Mouse (Mus musculus) ovary, postnatal 36 days (tissue): ENCODE measurements around the gene Dad1.
A peak's percentile ranks its signal among the peaks of the same experiment; 100 is the strongest.
"Not testable (repeated sequence)": the region's sequence is repeated elsewhere in the genome, so short reads cannot be mapped to it uniquely, and the experiment has no call there.

Source experiments
- DNase-seq: peaks from one replicate; pipeline ENCODE4 v3.0.0; 2022; ENCODE audit warnings: low spot score, mixed read lengths

Dad1 gene

DNA sequence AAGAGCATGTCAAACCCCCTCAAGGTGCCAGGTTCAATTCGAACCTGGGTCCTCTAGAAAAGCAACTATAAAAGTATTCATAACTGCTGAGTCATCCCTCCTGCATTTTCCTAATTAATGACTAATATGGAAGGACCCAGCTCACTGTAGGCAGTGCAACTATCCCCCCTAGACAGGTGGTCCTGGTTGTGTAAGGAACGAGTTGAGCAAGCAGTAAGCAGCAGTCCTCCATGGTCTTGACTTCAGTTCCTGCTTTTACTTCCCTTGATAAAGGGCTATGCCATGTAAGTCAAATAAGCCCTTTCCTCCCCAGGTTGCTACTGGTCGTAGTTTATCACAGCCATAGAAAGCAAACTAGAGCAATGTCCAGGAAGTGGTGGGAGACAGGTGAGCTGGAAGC lies 7.7 kb downstream of the Dad1 start:
- DNase-seq = no peak

DNA sequence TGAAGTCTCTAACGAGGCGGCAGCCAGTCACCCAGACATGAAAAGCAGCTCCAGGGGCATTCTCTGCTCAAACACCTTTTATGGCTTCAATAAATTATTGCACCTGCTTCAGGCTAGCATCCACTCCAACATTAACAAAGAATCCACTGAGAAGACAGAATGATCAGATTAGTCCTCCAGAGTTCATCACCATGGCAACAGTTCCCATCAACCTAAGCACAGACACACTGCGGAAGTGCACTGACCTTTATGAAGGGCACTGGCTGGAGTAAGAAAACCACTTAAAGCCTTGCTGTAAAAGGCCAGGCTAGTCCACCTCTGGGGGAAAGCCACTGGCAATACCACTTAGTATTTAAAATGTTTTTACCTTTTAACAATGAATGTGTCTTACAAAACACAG lies 9.7 kb downstream of the Dad1 start:
- DNase-seq = no peak

DNA sequence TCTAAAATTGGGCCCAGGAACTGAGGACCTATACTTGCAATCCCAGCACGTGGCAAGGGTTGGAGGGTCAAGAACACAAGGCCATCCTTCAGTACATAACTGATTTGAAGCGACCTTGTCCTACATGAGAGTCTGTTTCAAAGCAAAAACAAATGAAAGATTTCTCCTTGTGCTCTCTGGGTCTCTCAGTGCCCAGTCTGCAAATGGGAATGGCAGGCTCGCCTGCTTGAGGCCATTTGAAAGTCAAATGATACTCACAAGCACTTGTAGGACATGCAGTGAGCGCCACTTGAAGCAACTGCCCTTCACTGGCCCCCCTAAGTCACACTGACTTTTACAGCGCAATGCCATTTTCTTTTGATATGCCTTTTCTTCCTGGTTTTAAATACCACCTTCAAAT lies 13.4 kb downstream of the Dad1 start:
- no peak for DNase-seq

DNA sequence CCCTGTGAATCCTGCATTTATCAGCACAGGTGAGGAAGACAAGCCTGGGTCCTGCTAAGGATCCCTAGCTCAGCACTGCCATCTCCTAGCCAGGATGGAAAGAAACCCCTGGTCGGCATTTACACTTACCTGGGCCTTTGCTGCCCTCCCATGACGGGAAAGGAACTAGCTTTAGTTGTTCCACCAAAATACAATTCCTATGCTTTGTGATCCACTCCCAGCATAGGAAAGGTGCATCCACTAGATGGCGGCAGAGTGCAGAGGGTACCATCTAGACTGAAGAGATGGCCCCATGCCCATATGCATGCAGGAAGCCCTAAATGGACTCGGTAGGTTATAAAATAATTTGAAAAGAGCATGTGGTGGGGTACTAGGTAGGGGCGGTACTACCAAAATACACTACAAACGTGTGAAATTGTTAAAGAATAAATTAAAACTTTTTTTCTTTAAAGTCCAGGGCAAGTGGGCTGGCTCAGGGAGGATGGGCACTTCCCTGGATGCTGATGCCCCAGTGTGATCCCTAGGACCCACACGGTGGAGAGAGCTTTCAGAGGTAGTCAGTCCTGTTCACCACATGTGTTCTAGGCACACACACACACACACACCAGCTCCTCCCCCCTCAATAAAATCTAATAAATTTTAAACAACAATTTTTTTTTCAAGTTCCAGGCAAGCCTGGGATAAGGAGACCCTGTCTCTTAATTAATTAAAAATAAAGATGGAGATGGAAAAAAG lies 14.7 kb downstream of the Dad1 start:
- peak; percentile 81 for DNase-seq

DNA sequence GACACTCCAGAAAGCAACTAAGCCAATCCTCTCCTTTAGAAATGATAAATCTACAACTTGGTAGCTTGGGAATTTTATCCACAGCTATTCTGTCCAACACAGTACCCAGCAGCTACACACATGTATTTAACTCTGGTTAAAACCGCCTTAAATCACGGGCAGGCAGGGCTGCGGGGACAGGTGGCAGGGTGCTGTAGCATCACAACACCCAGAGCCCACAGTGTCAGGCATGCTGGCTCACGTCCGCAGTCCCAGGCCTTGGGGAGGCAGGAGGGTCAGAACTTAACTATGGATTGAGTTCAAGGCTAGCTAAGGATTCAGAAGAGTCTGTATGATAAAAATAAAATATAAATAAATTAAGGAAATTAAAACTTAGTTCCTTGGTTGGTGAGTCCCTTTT lies 17.0 kb downstream of the Dad1 start:
- no peak for DNase-seq

DNA sequence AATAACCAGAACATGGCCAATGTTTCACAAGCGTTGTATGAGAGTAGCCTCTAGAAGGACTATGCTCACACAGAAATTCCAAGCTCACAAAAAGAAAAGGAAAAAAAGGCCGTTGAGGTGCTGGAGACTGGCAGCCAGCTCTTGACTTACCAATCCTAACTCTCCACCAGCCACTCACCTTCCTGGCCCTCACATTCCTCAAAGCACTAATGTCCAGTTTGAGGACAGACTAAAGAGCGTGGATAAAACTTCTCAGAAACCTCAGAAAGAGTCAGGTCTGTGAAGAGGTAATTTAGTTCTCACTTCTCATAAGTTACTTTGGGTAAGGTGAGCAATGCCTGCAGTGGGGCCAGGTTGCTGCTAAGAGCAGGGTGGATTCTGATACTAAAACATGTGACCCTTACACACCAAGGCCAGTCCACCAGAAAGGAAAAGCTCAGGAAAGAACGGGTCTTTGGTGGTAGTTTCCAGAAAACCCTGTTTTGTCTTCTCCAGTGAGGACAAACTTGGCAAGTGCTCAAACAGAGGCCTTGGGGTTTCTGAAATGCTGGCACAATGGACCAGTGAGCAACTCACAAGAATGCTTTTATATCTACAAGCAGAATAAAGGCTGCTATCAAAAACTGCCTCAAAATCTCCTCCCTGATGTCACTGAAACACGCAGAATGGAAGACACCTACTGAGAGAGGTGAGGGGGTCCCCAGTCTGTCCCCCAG lies 17.9 kb downstream of the Dad1 start:
- DNase-seq = peak; percentile 43

DNA sequence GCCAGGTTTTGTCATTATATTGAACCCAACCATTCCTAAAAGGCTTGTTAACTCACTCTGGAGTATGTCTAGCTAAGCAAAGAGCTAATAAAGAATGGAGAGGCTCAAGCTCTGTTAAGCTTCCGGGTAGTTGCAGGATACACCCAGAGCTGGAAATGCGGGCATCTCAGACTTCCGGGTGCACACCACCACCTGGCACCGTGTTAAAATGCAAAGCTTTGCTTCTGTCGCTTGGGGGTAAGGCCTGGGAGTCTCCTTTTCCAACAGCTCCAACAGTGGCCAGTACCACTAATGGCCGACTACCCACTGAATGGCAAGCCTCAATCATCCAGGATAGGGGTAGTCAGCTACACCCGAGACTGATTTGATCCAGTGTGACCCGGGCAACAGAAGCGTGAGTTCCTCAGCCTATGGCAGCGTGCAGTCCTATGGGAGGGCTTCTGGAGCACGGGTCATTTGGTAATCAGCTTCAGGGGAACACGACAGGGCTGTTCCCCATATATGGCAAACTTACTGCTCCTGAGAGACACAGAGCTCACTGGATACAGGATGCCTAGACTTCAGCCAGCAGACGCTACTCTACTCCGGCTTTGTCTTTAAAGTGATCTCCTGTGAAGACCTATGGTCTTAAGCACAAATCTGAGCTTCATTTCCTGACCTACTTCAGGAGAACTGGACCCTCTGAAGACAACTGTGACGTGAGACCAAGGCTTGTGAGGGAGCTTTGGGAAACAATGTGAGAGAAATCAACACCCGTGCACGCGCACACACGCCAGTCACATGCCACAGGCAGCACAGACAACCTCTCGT lies 19.5 kb downstream of the Dad1 start:
- no peak for DNase-seq

DNA sequence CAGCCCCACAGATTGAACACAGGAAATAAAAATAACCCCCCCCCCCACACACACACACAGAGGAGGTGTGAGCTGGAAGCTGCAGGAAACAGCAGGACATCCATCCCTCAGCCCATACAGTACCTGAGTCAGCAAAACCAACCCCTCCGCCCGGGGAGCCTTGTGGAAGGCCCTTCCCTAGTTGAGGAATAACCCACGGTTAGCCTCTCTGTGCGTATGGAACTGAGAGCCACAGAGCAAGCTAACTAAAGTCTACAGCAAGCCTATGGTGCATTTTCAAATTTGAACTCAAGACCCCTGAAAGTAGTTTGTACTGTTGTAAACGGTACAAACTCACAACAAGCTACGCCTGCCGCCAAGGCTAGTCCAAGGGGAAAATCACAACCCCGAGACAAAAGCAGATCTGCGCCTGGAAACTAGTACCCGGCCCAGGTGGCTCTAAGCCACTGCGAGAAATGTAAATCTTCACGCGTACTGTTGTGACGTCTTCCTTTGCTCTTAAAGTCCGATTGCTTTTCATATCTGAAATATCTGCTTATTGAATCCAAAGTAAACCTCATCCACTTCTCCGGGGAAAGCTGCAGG lies 20.3 kb downstream of the Dad1 start:
- DNase-seq = no peak

DNA sequence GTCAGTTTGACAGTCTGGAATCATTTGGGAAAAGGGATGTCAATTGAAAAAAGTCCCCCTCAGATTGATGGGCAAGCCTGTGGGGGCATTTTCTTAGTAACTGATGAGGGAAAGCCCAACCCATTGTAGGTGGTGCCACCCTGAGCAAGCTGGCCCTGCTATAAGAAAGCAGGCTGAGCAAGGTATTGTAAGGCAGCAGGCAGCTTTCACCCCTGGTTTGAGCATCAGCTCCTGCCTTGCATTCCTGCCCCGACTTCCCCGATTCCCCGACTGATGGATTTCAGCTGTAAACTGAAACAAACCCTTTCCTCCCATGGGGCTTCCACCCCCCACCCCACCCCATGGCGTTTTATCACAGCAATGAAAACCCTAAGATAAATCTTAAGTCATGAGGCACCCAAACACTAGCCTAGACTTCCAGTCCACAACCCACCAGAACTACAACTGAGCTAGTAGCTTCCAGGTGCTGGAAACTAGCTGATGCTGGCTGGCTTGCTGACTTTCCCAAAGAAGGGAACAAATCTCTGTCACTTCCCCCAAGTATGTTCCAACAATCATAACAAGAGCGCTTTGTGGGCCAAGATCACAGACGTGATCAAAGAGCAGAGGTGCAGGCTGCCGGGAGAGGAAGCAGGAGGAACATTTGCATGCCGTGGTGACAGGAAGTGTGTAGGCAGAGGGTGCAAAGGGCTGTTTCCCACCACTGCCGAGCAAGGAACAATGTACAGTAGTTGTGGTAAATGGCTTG lies 20.9 kb downstream of the Dad1 start:
- DNase-seq = no peak

DNA sequence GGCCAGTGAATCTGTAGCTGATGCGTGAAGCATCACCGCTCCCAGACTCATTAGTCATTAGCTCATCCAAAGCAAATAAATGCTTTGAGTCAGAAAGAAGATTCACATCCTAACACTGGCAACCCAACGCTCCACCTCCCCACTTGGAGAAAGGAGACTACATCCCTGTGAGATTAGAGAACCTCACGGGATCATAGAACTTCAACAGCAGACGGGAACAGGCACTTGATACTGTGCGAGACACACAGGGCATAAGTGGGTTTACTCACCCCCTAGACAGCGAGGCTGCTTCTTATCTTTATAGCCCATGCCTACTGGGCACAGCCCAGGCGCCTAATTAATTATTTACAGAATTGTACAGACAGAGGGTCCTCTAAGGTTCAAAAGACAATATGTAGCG lies 21.8 kb downstream of the Dad1 start:
- no peak for DNase-seq

DNA sequence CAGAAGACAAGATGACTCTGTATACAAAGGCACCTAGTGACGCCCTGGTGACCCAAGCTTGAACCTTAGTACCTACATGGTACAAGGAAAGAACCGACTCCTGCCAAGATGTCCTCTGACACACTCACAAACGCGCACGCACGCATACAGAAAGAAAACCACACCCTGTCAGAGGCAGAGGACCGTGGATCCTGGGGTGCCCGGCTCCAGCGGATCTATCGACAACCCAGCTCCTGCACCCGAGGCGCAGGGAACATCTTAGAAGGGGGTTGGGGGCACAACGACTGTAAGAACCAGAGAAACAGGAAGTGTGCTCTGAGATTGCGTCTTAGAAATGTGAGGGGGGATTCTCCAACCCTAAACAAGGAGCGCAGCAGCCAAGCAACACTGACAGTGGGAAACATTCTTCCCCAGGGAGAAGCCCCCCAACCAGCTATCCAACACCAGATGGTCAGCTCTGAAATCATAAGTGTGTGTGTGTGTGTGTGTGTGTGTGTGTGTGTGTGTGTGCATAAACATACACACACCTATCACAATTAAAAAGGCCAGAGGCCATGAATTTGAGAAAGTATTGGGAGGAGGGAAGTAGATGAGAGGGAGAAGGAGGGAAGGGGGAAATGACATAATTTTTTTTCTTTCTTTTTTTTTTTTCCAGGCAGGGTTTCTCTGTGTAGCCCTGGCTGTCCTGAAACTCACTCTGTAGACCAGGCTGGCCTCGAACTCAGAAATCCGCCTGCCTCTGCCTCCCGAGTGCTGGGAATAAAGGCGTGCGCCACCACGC lies 22.5 kb downstream of the Dad1 start:
- DNase-seq = no peak

DNA sequence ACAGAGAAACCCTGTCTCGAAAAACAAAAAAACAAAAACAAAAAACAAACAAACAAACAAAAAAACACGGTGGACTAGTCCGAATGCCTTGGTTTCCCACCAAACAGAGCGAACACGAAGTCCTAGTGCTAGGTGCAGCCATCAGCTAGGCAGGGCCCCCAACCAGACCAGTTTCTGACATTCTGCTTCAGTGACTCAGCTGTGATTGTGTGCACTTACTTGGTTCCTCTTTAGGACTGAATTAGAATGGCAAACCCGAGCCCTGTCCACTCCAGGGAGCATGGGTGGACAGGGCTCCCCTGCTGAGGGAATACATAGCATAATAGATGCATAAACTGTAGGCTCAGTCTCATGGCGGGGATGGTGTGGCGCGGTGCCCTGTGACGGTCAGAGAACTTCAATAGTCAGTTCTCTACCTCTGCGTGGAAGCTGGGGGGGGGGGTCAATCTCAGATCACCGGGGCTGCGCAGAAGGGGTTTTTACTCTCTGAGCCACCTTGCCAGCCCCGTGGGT lies 23.2 kb downstream of the Dad1 start:
- no peak for DNase-seq

DNA sequence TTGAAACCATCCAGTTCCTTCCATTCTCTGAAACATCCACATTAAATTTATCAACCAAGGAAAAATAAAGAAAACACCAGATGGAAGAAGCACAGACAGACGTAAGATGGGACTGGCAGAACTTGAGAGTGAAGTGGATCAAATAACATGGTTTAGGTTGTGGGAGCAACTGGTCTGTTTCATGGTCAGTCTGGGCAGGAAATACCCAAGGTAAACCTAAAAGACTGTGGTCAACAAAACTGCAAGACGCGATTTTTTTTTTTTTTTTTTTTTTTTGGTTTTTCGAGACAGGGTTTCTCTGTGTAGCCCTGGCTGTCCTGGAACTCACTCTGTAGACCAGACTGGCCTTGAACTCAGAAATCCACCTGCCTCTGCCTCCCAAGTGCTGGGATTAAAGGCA lies 24.1 kb downstream of the Dad1 start:
- not testable (repeated sequence) for DNase-seq

DNA sequence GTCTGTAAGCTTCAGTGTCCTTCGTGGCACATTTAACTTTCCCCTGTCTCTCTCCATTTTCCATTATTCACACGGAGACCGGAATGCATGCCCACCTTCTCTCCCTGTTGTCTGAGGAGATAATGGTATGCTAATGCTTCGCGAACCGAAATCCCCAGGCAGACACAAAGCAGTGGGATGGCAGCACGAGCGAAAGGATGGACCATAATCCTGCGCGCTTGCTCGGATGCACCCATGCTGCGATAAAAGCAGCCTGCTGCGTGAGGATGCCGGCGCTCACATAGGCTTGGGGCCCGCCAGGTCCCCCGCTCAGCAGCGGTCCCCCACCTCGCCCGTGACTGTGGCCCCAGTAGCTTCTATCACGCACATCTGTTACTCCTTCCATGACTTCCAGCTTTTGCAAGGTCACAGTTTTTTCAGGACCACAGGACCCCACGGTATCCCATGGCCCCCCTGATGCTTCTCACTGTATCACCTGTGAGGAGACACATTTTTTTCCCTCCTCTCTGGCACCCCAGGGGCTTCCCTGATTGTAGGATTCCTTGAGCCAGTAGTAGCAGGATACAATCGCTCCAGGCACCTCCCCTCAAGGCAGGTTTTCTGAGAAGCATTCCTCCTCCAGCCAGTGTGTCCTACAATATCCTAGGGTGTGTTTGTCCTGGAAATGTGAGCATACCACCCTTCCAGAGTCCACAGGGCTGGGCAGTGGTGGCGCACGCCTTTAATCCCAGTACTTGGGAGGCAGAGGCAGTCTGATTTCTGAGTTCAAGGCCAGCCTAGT lies 24.8 kb downstream of the Dad1 start:
- no peak for DNase-seq

DNA sequence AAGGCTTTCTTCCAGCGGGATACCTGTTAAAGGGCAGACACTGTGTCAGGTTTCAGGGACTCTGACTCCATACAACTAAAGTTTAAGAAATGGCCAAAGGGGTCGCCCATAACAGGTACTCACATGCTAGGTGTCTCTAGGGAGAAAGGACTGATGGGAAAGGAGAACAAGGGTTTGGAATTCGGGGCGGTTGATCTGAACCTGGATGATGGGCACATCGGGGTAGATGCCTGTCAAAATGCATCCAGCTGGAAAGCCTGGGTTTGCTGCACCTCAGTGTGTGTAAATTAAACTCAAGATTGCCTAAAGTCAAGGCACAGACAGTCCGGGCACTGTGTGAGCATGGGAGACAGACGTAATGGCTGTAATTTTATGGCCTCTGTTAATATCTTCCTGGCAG lies 25.4 kb downstream of the Dad1 start:
- DNase-seq = no peak

DNA sequence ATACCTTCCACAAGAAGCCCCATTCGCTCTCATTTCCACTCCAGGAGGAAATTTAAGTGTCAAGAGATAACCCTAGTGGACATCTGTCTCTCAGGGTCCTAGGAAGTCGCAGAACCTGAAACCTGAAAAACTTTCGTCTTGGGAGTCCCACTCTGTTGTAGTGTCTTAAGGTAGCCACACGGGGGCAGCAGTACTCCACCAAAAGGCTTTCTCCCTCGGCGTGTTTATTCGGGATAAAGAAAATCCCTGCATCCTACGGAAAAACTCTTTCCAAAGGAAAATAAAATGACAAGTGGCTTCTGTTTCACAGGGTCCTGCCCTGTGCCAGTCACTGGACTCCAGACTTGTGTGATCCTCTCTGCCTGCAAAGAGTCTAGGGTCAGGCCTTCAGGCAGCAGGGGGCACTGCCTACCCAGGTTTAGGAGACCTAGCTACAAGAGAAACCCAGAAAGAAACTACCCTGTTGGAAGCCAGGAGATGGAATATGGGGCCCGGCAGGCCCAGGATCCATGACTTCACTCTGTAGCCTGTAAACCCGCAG lies 25.9 kb downstream of the Dad1 start:
- DNase-seq = peak; percentile 67

DNA sequence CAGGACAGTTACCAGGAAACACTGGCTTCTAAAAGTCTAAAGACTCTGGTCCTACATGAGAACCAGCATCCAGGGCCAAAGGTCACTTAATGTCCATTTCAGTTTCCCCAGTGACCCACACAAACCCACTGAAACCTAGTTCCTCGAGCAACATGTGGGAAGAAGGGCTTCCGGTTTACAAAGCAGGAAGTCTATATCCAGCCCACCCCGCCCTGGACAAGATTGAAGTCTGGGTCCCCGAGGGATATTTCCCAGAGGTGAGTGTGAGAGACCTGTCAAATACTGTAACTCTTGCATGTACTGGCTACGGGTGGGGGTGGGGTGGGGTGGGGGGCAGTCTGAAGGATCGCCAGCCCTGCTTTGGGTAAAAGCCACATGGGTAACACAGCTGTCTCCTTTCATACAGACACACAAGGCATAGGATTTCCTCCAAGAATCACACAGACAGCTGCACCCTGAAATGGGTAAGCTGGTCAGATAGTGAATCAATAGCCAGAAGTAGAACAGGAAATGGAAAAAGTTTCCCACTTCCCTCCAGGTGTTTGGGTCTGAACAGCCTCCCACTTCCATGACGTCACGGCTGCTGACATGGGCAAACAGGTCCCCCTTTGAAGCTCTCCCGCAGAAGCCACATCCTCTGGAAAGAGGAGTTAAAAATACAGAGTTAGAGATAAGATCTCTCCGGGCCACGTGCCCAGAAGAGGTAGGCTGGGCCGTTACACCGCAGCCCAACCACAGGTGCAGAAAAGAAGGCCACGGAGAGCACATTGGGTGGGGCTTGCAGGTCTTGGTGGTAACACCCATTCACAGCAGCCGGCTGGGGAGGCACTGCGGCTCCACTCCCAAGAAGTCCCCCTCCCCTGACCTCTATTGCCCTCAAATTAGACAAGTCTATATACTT lies 26.7 kb downstream of the Dad1 start:
- peak; percentile 47 for DNase-seq

DNA sequence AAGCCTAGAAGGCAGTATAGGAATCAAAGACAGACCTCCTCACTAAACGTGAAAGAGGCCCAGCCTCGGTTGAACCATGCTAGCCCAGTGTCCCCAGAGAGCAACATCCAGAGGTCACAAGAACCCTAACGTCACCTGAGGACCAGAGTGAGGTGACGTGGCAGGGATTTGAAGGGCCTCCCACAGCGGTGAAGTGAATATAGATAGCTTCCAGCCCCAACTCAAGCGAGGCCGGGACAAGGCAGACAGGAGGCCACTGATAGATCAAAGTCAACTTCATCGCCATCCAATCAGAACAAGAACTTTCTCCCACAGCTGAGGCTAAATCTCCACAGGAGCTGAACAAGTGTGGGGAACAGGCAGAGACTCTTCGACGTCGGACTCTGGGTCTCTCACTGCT lies 28.2 kb downstream of the Dad1 start:
- DNase-seq = no peak
